Mouse (Mus musculus) layer of hippocampus, adult 9-10 months (tissue): ENCODE results near the gene Mdc1.
"Not testable (repeated sequence)": the region's sequence is repeated elsewhere in the genome, so short reads cannot be mapped to it uniquely, and the experiment has no call there.

Experiments
- DNase-seq: peaks from one replicate; pipeline ENCODE4 v3.0.0; 2022; ENCODE audit warnings: low spot score

The Mdc1 gene

GRCm38 (mm10) chr17:35822964-35823937, 18.1 kb upstream of the Mdc1 start, which contains the start of gene Flot1:
Gene Flot1 (plus strand): TSS chr17:35823230.
- no peak for DNase-seq

DNA sequence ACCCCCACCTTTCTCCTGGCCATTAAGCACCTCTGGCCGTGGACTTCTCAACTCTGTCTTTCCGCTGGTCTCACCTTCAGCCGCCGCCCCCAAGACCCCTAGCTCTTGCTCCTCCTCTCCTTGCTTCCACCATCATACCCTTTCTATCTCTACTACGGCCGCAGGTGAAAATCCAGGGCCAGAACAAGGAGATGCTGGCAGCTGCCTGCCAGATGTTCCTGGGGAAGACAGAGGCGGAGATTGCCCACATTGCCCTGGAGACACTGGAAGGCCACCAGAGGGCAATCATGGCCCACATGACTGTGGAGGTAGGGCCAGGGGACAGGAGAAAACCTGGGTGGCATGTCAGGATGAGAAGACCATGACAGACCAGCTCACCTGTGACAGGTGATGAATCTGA, 16.9 kb upstream of the Mdc1 start:
- DNase-seq = no peak

- DNase-seq = no peak
Measured at GRCm38 (mm10) chr17:35825109-35825850, 16.0 kb upstream of the Mdc1 start.

GRCm38 (mm10) chr17:35829737-35830136, 11.6 kb upstream of the Mdc1 start:
- no peak for DNase-seq

DNA sequence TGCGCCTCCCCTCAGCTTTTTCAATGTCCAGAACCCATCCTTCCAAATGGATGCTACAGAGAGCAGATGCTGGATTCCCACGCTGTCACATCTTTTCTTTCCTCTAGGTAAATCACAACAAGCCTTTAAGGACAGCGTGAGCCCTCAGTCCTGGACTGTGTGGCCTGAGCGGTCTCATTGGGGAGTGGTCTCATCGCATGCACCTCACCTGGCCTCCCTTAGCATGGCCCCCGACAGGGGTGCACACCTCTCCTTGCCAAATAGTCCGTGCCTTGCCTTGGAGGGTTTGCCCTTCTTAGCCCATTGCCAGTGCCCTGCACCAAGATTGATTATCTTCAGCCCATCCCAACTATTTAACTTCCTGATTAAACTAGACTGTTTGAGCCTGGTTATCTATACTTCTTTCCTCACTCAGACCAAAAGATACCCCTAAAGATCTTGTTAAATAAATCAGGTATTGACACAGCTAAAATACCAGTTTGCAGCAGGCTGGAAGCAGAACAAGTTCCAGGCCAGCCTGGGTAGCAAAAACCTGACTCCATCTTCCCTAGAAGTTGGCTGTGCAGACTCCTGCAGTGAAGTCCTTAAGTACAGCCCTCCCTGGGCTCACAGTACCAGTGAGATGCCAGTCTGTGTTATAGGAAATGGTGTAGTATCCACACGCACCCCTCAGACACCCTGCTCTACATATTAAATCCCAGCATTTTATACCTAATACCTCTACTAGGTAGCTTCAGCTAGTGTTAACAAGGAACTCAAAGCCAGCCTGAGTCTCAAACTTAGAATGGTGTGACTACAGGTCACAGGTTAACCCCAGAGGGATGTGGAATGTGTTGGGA, 8.7 kb upstream of the Mdc1 start:
- DNase-seq = no peak

- no peak for DNase-seq
Measured at GRCm38 (mm10) chr17:35833239-35833751, 8.0 kb upstream of the Mdc1 start.

DNA sequence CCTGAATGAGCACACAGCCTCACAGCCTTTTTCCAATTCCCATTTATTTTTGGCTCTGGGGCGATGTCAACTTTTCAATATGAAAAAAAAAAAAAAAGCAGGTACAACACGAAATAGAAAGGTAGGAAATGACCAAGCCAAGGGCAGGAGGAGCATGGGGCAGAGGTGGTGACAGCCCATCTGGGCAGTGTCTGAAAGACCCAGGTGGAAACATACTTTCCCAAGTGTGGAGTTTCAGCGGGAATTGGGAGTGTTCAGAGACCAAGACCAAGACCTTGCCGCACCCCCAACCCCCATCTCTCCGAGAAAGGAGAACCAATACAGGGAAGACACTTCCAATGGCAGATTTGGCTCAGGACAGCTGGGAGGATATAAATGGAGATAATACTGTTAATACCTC, 7.4 kb upstream of the Mdc1 start:
- DNase-seq = no peak

DNA sequence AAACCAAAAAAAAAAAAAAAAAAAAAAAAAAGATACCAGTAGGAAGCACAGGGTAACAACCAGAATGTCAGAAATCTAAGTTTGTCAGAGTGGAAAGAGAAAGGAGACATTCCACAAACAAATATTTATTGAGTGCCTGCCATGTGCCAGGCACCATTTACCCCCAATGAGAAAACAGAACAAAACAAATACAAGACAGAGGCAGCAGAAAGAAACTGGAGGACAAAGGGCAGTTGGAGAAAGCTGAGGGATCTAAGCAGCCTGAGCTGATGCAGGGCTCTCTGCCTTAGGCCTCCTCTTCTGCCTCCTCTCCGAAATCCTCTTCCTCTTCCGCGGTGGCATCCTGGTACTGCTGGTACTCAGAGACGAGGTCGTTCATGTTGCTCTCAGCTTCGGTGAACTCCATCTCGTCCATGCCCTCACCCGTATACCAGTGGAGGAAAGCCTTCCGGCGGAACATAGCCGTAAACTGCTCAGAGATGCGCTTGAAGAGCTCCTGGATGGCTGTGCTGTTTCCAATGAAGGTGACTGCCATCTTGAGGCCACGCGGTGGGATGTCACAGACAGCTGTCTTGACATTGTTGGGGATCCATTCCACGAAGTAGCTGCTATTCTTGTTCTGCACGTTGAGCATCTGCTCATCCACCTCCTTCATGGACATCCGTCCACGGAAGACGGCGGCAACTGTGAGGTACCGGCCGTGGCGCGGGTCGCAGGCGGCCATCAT, 6.5 kb upstream of the Mdc1 start:
- no peak for DNase-seq

GRCm38 (mm10) chr17:35835424-35836140, 5.7 kb upstream of the Mdc1 start:
- no peak for DNase-seq

DNA sequence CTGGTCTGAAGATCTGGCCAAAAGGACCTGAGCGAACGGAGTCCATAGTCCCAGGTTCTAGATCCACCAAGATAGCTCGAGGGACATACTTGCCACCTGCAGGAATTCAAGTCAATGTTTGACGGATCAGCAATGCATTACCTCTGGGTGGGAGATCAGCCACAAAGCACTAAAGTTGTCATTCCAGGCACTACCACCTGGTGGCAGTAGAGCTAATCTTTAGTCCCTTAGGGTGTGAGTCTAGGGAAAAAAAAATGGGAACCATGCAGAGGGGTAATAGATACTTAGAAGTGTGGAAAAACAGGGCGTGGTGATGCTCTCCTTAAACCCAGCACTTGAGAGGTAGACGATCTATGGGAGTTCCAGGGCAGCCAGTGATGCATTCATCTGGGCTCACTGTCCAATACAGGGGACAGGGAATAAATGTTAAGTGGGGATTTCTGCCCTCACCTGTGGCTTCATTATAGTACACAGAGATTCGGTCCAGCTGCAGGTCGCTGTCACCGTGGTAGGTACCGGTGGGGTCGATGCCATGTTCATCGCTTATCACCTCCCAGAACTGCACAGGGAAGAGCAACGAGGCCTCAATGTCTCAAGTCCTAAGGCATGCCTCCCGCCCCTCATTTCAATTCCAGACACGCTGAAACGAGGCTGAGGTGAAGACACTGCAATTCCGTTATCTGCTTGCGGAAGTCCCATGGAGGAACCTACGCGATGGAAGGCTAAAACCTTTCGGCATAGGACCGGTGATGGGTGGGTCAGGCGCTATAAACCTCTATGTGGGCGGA, 4.9 kb upstream of the Mdc1 start:
- DNase-seq = peak; percentile 95

DNA sequence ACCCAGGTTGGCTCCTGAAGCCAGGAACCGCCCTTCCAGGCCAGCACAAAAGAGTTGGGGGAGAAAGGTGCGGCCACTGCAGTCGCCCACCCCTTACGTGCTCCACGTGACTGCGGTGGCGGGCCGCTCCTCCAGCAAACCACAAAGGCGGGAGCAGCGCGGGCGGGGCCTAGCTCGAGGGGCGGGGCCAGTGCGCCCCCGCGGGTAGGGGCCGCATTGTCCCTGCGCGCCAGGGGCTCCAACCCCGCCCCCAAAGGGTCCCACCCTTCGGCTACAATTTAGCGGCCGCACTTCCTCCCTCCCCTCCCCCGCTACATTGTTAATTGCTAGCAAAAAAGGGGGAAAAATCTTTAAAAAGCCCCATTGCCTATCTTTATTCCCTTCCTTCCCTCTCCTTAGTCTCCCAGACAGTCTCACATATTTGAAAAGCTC, 4.3 kb upstream of the Mdc1 start:
- no peak for DNase-seq

DNA sequence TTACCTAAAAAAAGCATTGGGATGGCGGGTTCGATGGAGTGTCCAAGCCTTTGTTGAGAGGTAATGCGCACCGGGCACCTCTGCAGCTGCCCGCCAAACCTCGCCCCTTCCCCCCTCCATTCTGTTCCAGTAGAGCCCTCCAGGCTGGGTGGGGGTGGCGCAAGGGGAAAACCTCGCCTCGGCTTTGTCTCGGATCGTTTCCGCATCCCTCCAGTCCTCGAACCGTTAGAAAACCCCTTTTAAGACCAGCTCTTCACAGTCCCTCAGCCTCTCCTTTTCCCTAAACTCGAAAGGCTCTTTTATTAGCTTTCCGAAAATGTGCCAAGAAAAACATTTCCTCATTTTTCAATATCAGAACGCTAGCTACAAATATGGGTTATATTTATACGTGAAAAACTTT, 3.8 kb upstream of the Mdc1 start:
- DNase-seq = no peak

DNA sequence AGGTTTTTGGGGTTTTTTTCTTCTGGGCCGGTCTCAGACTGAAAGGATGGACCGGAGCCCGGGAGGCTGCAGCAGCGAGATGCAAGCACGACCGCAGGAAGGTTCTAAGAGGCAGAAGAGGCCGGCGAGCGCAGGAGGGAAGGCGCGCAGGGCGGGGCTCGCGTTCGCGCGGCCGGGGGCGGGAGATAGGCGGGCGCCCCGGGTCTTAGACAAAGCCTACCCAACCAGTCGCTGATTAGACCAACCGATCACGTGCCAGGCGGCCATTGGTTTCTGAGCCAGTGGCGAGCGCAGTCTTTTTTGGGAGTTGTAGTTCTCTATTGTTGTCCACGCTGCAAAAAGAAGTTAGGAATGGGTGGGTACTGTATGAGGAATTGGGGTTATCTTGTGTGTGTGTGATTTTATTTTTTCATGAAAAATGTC, 3.2 kb upstream of the Mdc1 start, which contains the start of gene Tubb5:
Gene Tubb5, minus strand, starts transcription at position 185 of the 423 bp plus-strand sequence.
- peak; percentile 86 for DNase-seq

- no peak for DNase-seq
Measured at GRCm38 (mm10) chr17:35838570-35838969, 2.7 kb upstream of the Mdc1 start.

GRCm38 (mm10) chr17:35839002-35839401, 2.3 kb upstream of the Mdc1 start:
- not testable (repeated sequence) for DNase-seq

DNA sequence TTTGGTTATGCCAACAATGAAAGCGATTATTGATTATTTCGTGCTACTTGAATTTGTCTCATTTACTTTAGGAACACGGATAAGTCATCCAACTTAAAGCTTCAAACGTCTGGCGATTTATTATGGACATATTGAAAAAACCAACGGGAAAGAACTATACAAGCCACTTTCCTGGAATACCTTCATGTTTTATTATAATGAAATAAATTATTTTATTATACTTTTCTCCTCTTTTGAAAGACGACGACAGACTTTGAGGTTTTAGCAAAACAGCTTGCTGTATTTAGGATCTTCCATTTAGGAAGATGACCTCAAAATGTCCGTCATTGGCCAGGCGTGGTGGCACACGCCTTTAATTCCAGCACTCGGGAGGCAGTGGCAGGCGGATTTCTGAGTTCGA, 754 bp upstream of the Mdc1 start:
- no peak for DNase-seq

GRCm38 (mm10) chr17:35842006-35842405, 691 bp downstream of the Mdc1 start:
- no peak for DNase-seq

DNA sequence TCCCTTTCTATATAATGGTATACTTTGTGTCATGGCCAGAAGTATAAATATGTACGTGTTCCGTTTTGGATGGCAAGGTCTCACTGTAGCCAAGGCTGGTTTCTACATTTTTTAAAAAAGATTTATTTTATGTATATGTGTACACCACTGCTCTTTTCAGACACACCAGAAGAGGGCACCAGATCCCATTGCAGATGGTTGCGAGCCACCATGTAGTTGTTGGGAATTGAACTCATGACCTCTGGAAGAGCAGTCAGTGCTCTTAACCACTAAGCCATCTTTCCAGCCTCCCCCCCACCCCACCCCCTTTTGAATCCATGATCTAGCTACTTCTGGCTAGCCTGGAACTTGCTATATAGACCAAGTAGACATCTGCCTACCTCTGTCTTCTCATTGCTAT, 2.2 kb downstream of the Mdc1 start:
- no peak for DNase-seq

DNA sequence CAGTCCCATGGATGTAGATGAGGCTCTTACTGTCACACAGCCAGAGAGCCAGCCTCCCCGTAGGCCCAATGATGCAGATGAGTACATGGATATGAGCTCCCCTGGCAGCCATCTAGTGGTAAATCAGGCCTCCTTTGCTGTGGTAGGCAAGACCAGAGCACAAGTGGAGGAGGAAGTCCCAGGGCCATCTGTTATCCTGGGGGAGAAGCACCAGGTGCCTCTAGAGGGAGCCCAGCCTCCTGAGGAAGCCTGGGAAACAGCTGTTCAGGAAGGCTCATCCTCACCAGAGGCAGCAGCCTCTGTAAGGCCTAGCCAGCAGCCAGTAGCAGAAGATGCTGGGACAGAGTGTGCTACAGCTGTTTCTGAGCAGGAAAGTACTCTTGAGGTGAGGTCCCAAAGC, 6.8 kb downstream of the Mdc1 start:
- no peak for DNase-seq

- DNase-seq = no peak
Measured at GRCm38 (mm10) chr17:35850974-35851373, 9.7 kb downstream of the Mdc1 start.
